In genomic region chr6:52291021-52291860, GRCm38 (mm10) we compare ENCODE assay signal across 8 mouse cellular contexts. TPM values are rescaled to one million over a fixed set of nuclear protein-coding genes. Genes with fewer than 3 reads are reported as not detected.
DNase-seq lines count a peak whose midpoint lies in the region; ATAC-seq and TF ChIP-seq lines count a peak whose summit lies in the region.

No protein-coding gene starts in this region.

- 2% methylated on average over 45 of the region's 45 CpGs for WGBS in heart, embryonic 11.5 days (ENCODE audit: insufficient replicate concordance)
- WGBS in midbrain, embryonic 11.5 days = 2% methylated on average over 45 of the region's 45 CpGs

- no peak overlapping the region for H3K27ac ChIP-seq in heart, embryonic 11.5 days (ENCODE audit: low read depth, low read length)
- no peak overlapping the region for H3K27ac ChIP-seq in bone marrow macrophage, adult 2 months (ENCODE audit: insufficient read depth, low read depth, low read length)
- no peak overlapping the region for H3K27ac ChIP-seq in midbrain, embryonic 11.5 days (ENCODE audit: low read depth, low read length)

- no peak for TF ChIP-seq POLR2A in bone marrow macrophage, adult 2 months (IDR thresholded peaks at IDR 0.05; ENCODE audit: borderline replicate concordance, low read depth, low read length)

- H3K27me3 ChIP-seq in heart, embryonic 11.5 days (ENCODE audit: control insufficient read depth, insufficient read depth, low read length) = peaks cover 31% of the 10 kb centered on the region
- peaks cover 57% of the 10 kb centered on the region for H3K27me3 ChIP-seq in midbrain, embryonic 11.5 days (ENCODE audit: control insufficient read depth, insufficient read depth, low read length)

- TF ChIP-seq CTCF in bone marrow macrophage, adult 2 months (IDR thresholded peaks at IDR 0.05; ENCODE audit: low read depth, low read length) = no peak

- no peaks in the 10 kb centered on the region for H3K9me3 ChIP-seq in heart, embryonic 11.5 days (replicated peaks; ENCODE audit: control insufficient read depth, low read length)
- no peaks in the 10 kb centered on the region for H3K9me3 ChIP-seq in midbrain, embryonic 11.5 days (ENCODE audit: control insufficient read depth, low read length)

- no peak for DNase-seq in heart, postnatal 10 days
- peak; percentile 38 for DNase-seq in heart, postnatal 4 days
- DNase-seq in midbrain, embryonic 11.5 days (ENCODE audit: low spot score, missing footprints) = peak; percentile 95
- no peak for DNase-seq in c-Kit-positive CD71-positive TER-119-positive erythroid progenitor cells, embryonic 14.5 days (ENCODE audit: low spot score)
- no peak for DNase-seq in urinary bladder, postnatal 36 days (ENCODE audit: low spot score in 2 of 2)
- DNase-seq in cerebellum, postnatal 36 days = no peak

- intact Hi-C loops in heart, postnatal 10 days (cut with DNase I) = no loop called here

- H3K36me3 ChIP-seq in heart, embryonic 11.5 days (ENCODE audit: control insufficient read depth, insufficient read depth, low read length) = no peaks in the 10 kb centered on the region
- no peaks in the 10 kb centered on the region for H3K36me3 ChIP-seq in midbrain, embryonic 11.5 days (ENCODE audit: control insufficient read depth, insufficient read depth, low read length)

- no peak for ATAC-seq in heart, embryonic 11.5 days (replicated peaks; ENCODE audit: insufficient number of reproducible peaks, low FRiP score, low TSS enrichment)
- ATAC-seq in midbrain, embryonic 11.5 days (ENCODE audit: low FRiP score) = no peak

- peak overlapping the region; percentile 44 for H3K4me3 ChIP-seq in heart, embryonic 11.5 days (ENCODE audit: low read depth, low read length)
- H3K4me3 ChIP-seq in bone marrow macrophage, adult 2 months (ENCODE audit: insufficient read depth, low read length) = peak overlapping the region; percentile 31
- H3K4me3 ChIP-seq in midbrain, embryonic 11.5 days (ENCODE audit: low read depth, low read length) = peak overlapping the region; percentile 11; the same call in 1 of the 2 replicates

- H3K9ac ChIP-seq in heart, embryonic 11.5 days (ENCODE audit: low read depth, low read length) = peak overlapping the region; percentile 23; the same call in 1 of the 2 replicates
- H3K9ac ChIP-seq in midbrain, embryonic 11.5 days (ENCODE audit: low read length) = no peak overlapping the region

- peak overlapping the region; percentile 81 for H3K4me2 ChIP-seq in heart, embryonic 11.5 days
- H3K4me2 ChIP-seq in midbrain, embryonic 11.5 days = peak overlapping the region; percentile 21

- no peaks in the 10 kb centered on the region for H3K4me1 ChIP-seq in heart, embryonic 11.5 days (ENCODE audit: control insufficient read depth, insufficient read depth, low read length)
- H3K4me1 ChIP-seq in bone marrow macrophage, adult 2 months (ENCODE audit: control insufficient read depth, insufficient read depth, low read length) = no peaks in the 10 kb centered on the region
- H3K4me1 ChIP-seq in midbrain, embryonic 11.5 days (ENCODE audit: control insufficient read depth, insufficient read depth, low read length) = no peaks in the 10 kb centered on the region

RNA-seq across cellular contexts. Expression of gene Evx1, which starts 22.1 kb away (rescaled TPM):
- polyA plus RNA-seq in heart, embryonic 11.5 days (2014; fragmentation: Nextera tagmentation; extraction: Ambion mirVana) = not detected in 2 replicates
- not detected for total RNA-seq in heart, postnatal 10 days (2021)
- not detected in 2 replicates for polyA plus RNA-seq in bone marrow macrophage, adult 2 months (2012; ENCODE audit: insufficient read depth, insufficient read length, missing spikeins)
- total RNA-seq in heart, postnatal 4 days (2021) = not detected
- polyA plus RNA-seq in midbrain, embryonic 11.5 days (2014; fragmentation: Nextera tagmentation; extraction: Ambion mirVana) = 0.23 and 0.30 TPM in 2 replicates

RNA-seq across cellular contexts. Expression of gene Hoxa13, which starts 30.6 kb away (rescaled TPM):
- 0.20 TPM in 1 of 2 replicates, not detected in the other for polyA plus RNA-seq in heart, embryonic 11.5 days (2014; fragmentation: Nextera tagmentation; extraction: Ambion mirVana)
- not detected for total RNA-seq in heart, postnatal 10 days (2021)
- polyA plus RNA-seq in bone marrow macrophage, adult 2 months (2012; ENCODE audit: insufficient read depth, insufficient read length, missing spikeins) = not detected in 2 replicates
- not detected for total RNA-seq in heart, postnatal 4 days (2021)
- polyA plus RNA-seq in midbrain, embryonic 11.5 days (2014; fragmentation: Nextera tagmentation; extraction: Ambion mirVana) = not detected in 2 replicates

RNA-seq across cellular contexts. Expression of gene Hoxa11, which starts 45.6 kb away (rescaled TPM):
- not detected in 2 replicates for polyA plus RNA-seq in heart, embryonic 11.5 days (2014; fragmentation: Nextera tagmentation; extraction: Ambion mirVana)
- not detected for total RNA-seq in heart, postnatal 10 days (2021)
- polyA plus RNA-seq in bone marrow macrophage, adult 2 months (2012; ENCODE audit: insufficient read depth, insufficient read length, missing spikeins) = 0.25 TPM in 1 of 2 replicates, not detected in the other
- not detected for total RNA-seq in heart, postnatal 4 days (2021)
- not detected in 2 replicates for polyA plus RNA-seq in midbrain, embryonic 11.5 days (2014; fragmentation: Nextera tagmentation; extraction: Ambion mirVana)

RNA-seq across cellular contexts. Expression of gene Hoxa10, which starts 50.6 kb away (rescaled TPM):
- polyA plus RNA-seq in heart, embryonic 11.5 days (2014; fragmentation: Nextera tagmentation; extraction: Ambion mirVana) = 0.20 and 0.97 TPM in 2 replicates
- total RNA-seq in heart, postnatal 10 days (2021) = not detected
- 0.54 TPM in 1 of 2 replicates, not detected in the other for polyA plus RNA-seq in bone marrow macrophage, adult 2 months (2012; ENCODE audit: insufficient read depth, insufficient read length, missing spikeins)
- total RNA-seq in heart, postnatal 4 days (2021) = not detected
- not detected in 2 replicates for polyA plus RNA-seq in midbrain, embryonic 11.5 days (2014; fragmentation: Nextera tagmentation; extraction: Ambion mirVana)

Comparison
In these comparisons a context has a peak if more than half of its experiments do, and no peak if none do; other contexts are left out.
1. DNase-seq: peak in heart, postnatal 4 days (single experiment) and midbrain, embryonic 11.5 days (single experiment); none in heart, postnatal 10 days (0 of 2), c-Kit-positive CD71-positive TER-119-positive erythroid progenitor cells, embryonic 14.5 days (single experiment), urinary bladder, postnatal 36 days (0 of 2) and cerebellum, postnatal 36 days (0 of 2).
2. Peak in every context shown above with its lines, with median percentiles within 50 percentile points of each other: H3K4me3 ChIP-seq.